Mouse (Mus musculus) ES-Bruce4 (cell line): ENCODE measurements at regions not wholly inside any gene's neighbourhood (a gene's known extent, or its start where the extent isn't known, plus 50 kb on each side); places are given as distances from the start of the nearest gene placed in this dataset.

Experiments
- H3K27ac ChIP-seq: 2 replicates; pipeline ENCODE4 v1.5.1; 2012; ENCODE audit warnings: low read length, inconsistent platforms; ENCODE audit not compliant: insufficient read depth
- H3K27me3 ChIP-seq: 2 replicates; pipeline ENCODE4 v1.6.1; 2012; ENCODE audit warnings: mild to moderate bottlenecking, low read length, inconsistent platforms; ENCODE audit not compliant: control insufficient read depth, poor library complexity, insufficient read depth, severe bottlenecking
- H3K36me3 ChIP-seq: 2 replicates; pipeline ENCODE4 v1.6.1; 2012; ENCODE audit warnings: inconsistent platforms, mild to moderate bottlenecking, low read length, moderate library complexity; ENCODE audit not compliant: control insufficient read depth, poor library complexity, insufficient read depth, severe bottlenecking
- H3K4me1 ChIP-seq: one replicate; pipeline ENCODE4 v1.8.1; 2011; ENCODE audit warnings: low read length; ENCODE audit not compliant: control insufficient read depth, insufficient read depth
- H3K4me3 ChIP-seq: 2 replicates; pipeline ENCODE4 v1.5.1; 2011; ENCODE audit warnings: low read depth, mild to moderate bottlenecking, low read length
- H3K9ac ChIP-seq: 2 replicates; pipeline ENCODE4 v1.6.1; 2012; ENCODE audit warnings: low read depth, mild to moderate bottlenecking, inconsistent platforms; ENCODE audit not compliant: poor library complexity, severe bottlenecking
- H3K9me3 ChIP-seq: replicated peaks from 2 replicates; pipeline ENCODE4 v1.6.1; 2012; ENCODE audit warnings: mild to moderate bottlenecking, low read length, inconsistent platforms; ENCODE audit not compliant: control insufficient read depth, poor library complexity, insufficient read depth, severe bottlenecking
- CTCF ChIP-seq: IDR thresholded peaks from one replicate; pipeline ENCODE4 v1.8.1; 2011; ENCODE audit warnings: low read depth, low read length
- EP300 ChIP-seq: IDR thresholded peaks from 2 replicates; pipeline ENCODE4 v1.6.1; 2011; ENCODE audit warnings: low read depth, low read length; ENCODE audit not compliant: insufficient read depth
- POLR2A ChIP-seq: IDR thresholded peaks from one replicate; pipeline ENCODE4 v1.8.1; 2011; ENCODE audit warnings: low read length; ENCODE audit not compliant: insufficient read depth

GRCm38 (mm10) chr4:106859476-106859875 lies 51.0 kb upstream of the Ssbp3 start:
- Histone ChIP-seq H3K9ac (peak overlapping the region; percentile 64), H3K27me3 (no peaks in the 10 kb centered on the region), H3K4me3 (no peak overlapping the region), H3K27ac (peak overlapping the region; percentile 96), H3K9me3 (no peaks in the 10 kb centered on the region), H3K36me3 (no peaks in the 10 kb centered on the region), H3K4me1 (peaks cover 26% of the 10 kb centered on the region)
- TF ChIP-seq EP300 = peak; percentile 100
- no peak for TF ChIP-seq CTCF
- TF ChIP-seq POLR2A = peak; percentile 34

- no peaks in the 10 kb centered on the region for H3K27me3 ChIP-seq
- peak overlapping the region; percentile 64 for H3K9ac ChIP-seq
- H3K27ac ChIP-seq = peak overlapping the region; percentile 94
- peak overlapping the region; percentile 39 for H3K4me3 ChIP-seq
- H3K4me1 ChIP-seq = peaks cover 23% of the 10 kb centered on the region
- peak; percentile 68; the same call in 1 of the 2 replicates for TF ChIP-seq EP300
- no peak for TF ChIP-seq CTCF
- no peaks in the 10 kb centered on the region for H3K36me3 ChIP-seq
- H3K9me3 ChIP-seq = no peaks in the 10 kb centered on the region
Observed at GRCm38 (mm10) chr4:106858357-106859088, 52.0 kb upstream of the Ssbp3 start.

GRCm38 (mm10) chr4:106855771-106856170 lies 51.0 kb upstream of the Acot11 start:
- H3K36me3 ChIP-seq = no peaks in the 10 kb centered on the region
- peak overlapping the region; percentile 29 for H3K9ac ChIP-seq
- no peak for TF ChIP-seq POLR2A
- TF ChIP-seq EP300 = 0 out of 2 replicates have a peak, but pooled peaks have one; percentile 39
- peak overlapping the region; percentile 51 for H3K4me3 ChIP-seq
- no peaks in the 10 kb centered on the region for H3K9me3 ChIP-seq
- H3K27ac ChIP-seq = peak overlapping the region; percentile 88
- peaks cover 8% of the 10 kb centered on the region for H3K4me1 ChIP-seq
- no peaks in the 10 kb centered on the region for H3K27me3 ChIP-seq

DNA sequence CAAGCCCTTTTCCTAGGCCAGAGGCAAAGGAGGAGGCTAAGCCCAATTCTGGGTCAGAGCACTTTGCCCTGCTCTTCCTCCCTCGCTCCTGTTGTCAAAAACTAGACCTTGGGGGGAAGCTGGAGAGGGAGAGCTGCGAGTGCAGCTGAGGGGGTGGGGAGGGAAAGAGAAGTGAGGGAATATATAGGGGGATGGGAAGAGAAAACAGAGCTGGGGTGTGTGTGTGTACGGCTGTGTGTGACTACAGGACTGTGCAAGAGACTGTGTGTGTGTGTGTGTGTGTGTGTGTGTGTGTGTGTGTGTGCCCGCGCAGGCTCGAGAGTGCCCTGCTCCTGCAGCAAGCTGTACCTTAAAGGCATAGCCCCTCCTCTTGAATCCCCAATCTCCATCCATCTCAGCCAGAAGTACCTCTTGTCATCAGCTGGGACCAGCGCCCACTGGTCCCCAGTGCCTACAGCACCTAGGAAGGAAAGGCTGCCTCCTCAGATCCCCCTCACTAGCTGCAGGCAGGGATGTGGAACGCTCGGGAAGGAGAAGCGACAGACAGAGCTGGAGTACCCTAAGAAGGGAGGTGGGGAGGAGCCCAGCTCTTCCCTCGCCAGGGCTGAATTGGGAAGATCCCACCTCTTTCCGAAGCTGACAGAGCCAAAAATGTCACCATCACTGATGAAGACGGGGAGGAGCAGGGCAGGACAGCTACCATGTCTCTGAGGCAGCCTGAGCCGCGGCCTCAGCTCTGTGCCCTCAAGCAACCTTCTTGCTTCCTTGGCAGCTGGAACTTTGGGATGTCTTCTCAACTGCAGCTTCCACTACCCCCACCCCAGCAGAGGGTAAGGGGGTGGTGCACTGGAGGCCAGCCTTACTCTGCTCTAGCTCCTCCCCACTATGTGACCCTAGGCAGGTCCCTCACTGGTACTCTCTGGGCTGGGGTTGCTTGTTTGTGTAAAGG lies 49.8 kb upstream of the Acot11 start:
- peak overlapping the region; percentile 88 for H3K27ac ChIP-seq
- H3K9ac ChIP-seq = peak overlapping the region; percentile 19
- no peaks in the 10 kb centered on the region for H3K9me3 ChIP-seq
- TF ChIP-seq CTCF (no peak), EP300 (peak; percentile 70; the same call in 1 of the 2 replicates)
- no peaks in the 10 kb centered on the region for H3K4me1 ChIP-seq
- peak overlapping the region; percentile 82 for H3K4me3 ChIP-seq
- H3K27me3 ChIP-seq = no peaks in the 10 kb centered on the region
- no peaks in the 10 kb centered on the region for H3K36me3 ChIP-seq
